Mouse (Mus musculus) midbrain, embryonic 13.5 days (tissue): ENCODE measurements around the gene Ppp1r14a. TPM values are rescaled to one million over a fixed set of nuclear protein-coding genes. Genes with fewer than 3 reads are reported as not detected.

Experiments
- ATAC-seq: fragments of 200-750 bp; cut with Nextera tagmentation; 2 replicates; pipeline ENCODE4 v1.8.0; 2017; ENCODE audit warnings: mild to moderate bottlenecking, moderate TSS enrichment, moderate library complexity
- H3K27ac ChIP-seq: fragments of 300-500 bp; sonication (generic); 2 replicates; pipeline ENCODE4 v1.5.1; 2015; ENCODE audit warnings: inconsistent platforms, mild to moderate bottlenecking, moderate library complexity
- H3K27me3 ChIP-seq: fragments of 300-500 bp; sonication (generic); 2 replicates; pipeline ENCODE4 v1.6.1; 2015; ENCODE audit warnings: mild to moderate bottlenecking, inconsistent platforms
- H3K36me3 ChIP-seq: fragments of 300-500 bp; sonication (generic); 2 replicates; pipeline ENCODE4 v1.6.1; 2015; ENCODE audit warnings: mild to moderate bottlenecking, inconsistent platforms
- H3K4me1 ChIP-seq: fragments of 300-500 bp; sonication (generic); replicated peaks from 2 replicates; pipeline ENCODE4 v1.6.1; 2015; ENCODE audit warnings: inconsistent platforms
- H3K4me2 ChIP-seq: fragments of 300-500 bp; sonication (generic); replicated peaks from 2 replicates; pipeline ENCODE4 v1.6.1; 2015; ENCODE audit warnings: moderate library complexity, mild to moderate bottlenecking, inconsistent platforms
- H3K4me3 ChIP-seq: fragments of 300-500 bp; sonication (generic); replicated peaks from 2 replicates; pipeline ENCODE4 v1.5.1; 2015; ENCODE audit warnings: mild to moderate bottlenecking, inconsistent platforms
- H3K9ac ChIP-seq: fragments of 300-500 bp; sonication (generic); replicated peaks from 2 replicates; pipeline ENCODE4 v1.6.1; 2015; ENCODE audit warnings: mild to moderate bottlenecking, inconsistent platforms
- H3K9me3 ChIP-seq: fragments of 300-500 bp; sonication (generic); 2 replicates; pipeline ENCODE4 v1.6.1; 2016; ENCODE audit warnings: mild to moderate bottlenecking, inconsistent platforms
- WGBS: fragments of 180-500 bp; shearing (Covaris S2); methylation state at CpG from one replicate; pipeline ENCODE4 v1.1.7; 2015; 5-methylcytosine and 5-hydroxymethylcytosine counted together
- polyA plus RNA-seq: library from polyadenylated mRNA; unstranded; fragments of >200 nt; fragmentation: Nextera tagmentation; extraction: Ambion mirVana; gene quantifications from 2 replicates; pipeline ENCODE4 v1.2.1, GENCODE M21; 2015

Ppp1r14a gene
- 7.9 and 8.1 TPM in 2 replicates for polyA plus RNA-seq

GRCm38 (mm10) chr7:29288942-29289638 lies at the start of gene Ppp1r14a:
Ppp1r14a (plus strand) TSS chr7:29289308.
- WGBS, result 1% methylated on average over 59 of the region's 59 CpGs
- H3K9ac ChIP-seq, result peak within 1 kb of the TSS; percentile 67
- peak within 1 kb of the TSS; percentile 49 for H3K4me3 ChIP-seq
- peaks cover 48% of the 10 kb centered on the region for H3K4me1 ChIP-seq
- H3K36me3 ChIP-seq, result no peaks in the 10 kb centered on the region
- peaks cover 16% of the 10 kb centered on the region for H3K27me3 ChIP-seq
- peak within 1 kb of the TSS; percentile 95 for H3K4me2 ChIP-seq
- H3K9me3 ChIP-seq, result no peaks in the 10 kb centered on the region
- peak; percentile 41 for ATAC-seq
- H3K27ac ChIP-seq, result no peak within 1 kb of the TSS

- H3K27me3 ChIP-seq, result peaks cover 26% of the 10 kb centered on the region
- H3K4me2 ChIP-seq, result no peak overlapping the region
- H3K9me3 ChIP-seq, result no peaks in the 10 kb centered on the region
- no peak overlapping the region for H3K4me3 ChIP-seq
- WGBS, result 87% methylated on average over 7 of the region's 7 CpGs
- no peak overlapping the region for H3K9ac ChIP-seq
- H3K27ac ChIP-seq, result no peak overlapping the region
- H3K36me3 ChIP-seq, result peaks cover 24% of the 10 kb centered on the region
- ATAC-seq, result no peak
- H3K4me1 ChIP-seq, result peaks cover 10% of the 10 kb centered on the region
Measured at GRCm38 (mm10) chr7:29244732-29245416, 44.2 kb upstream of the Ppp1r14a start.

- WGBS, result 85% methylated on average over 5 of the region's 5 CpGs
- Histone ChIP-seq H3K27ac (no peak overlapping the region), H3K27me3 (peaks cover 26% of the 10 kb centered on the region), H3K4me3 (no peak overlapping the region), H3K9me3 (no peaks in the 10 kb centered on the region), H3K36me3 (peaks cover 24% of the 10 kb centered on the region), H3K9ac (no peak overlapping the region), H3K4me2 (no peak overlapping the region), H3K4me1 (peaks cover 10% of the 10 kb centered on the region)
- no peak for ATAC-seq
Measured at GRCm38 (mm10) chr7:29246015-29246414, 43.1 kb upstream of the Ppp1r14a start.

- 87% methylated on average over 21 of the region's 21 CpGs for WGBS
- peaks cover 24% of the 10 kb centered on the region for H3K36me3 ChIP-seq
- ATAC-seq, result no peak
- peaks cover 10% of the 10 kb centered on the region for H3K4me1 ChIP-seq
- no peaks in the 10 kb centered on the region for H3K9me3 ChIP-seq
- no peak overlapping the region for H3K9ac ChIP-seq
- H3K4me2 ChIP-seq, result no peak overlapping the region
- no peak overlapping the region for H3K4me3 ChIP-seq
- H3K27ac ChIP-seq, result no peak overlapping the region
- peaks cover 26% of the 10 kb centered on the region for H3K27me3 ChIP-seq
Measured at GRCm38 (mm10) chr7:29246619-29247313, 42.3 kb upstream of the Ppp1r14a start.

GRCm38 (mm10) chr7:29247314-29247700 lies 41.8 kb upstream of the Ppp1r14a start:
- no peak overlapping the region for H3K9ac ChIP-seq
- H3K9me3 ChIP-seq, result no peaks in the 10 kb centered on the region
- 28% methylated on average over 16 of the region's 16 CpGs for WGBS
- peaks cover 10% of the 10 kb centered on the region for H3K4me1 ChIP-seq
- H3K4me3 ChIP-seq, result peak overlapping the region; percentile 12; the same call in 1 of the 2 replicates
- H3K4me2 ChIP-seq, result peak overlapping the region; percentile 45
- no peak overlapping the region for H3K27ac ChIP-seq
- H3K27me3 ChIP-seq, result peaks cover 26% of the 10 kb centered on the region
- peaks cover 24% of the 10 kb centered on the region for H3K36me3 ChIP-seq
- peak; percentile 66 for ATAC-seq

GRCm38 (mm10) chr7:29247706-29248105 lies 41.4 kb upstream of the Ppp1r14a start:
- H3K4me3 ChIP-seq, result peak overlapping the region; percentile 12
- ATAC-seq, result no peak
- peaks cover 10% of the 10 kb centered on the region for H3K4me1 ChIP-seq
- H3K9me3 ChIP-seq, result no peaks in the 10 kb centered on the region
- 12% methylated on average over 19 of the region's 19 CpGs for WGBS
- peaks cover 24% of the 10 kb centered on the region for H3K36me3 ChIP-seq
- H3K9ac ChIP-seq, result peak overlapping the region; percentile 41; the same call in 1 of the 2 replicates
- no peak overlapping the region for H3K27ac ChIP-seq
- H3K27me3 ChIP-seq, result peaks cover 26% of the 10 kb centered on the region
- H3K4me2 ChIP-seq, result peak overlapping the region; percentile 45

GRCm38 (mm10) chr7:29248261-29248841 lies 40.8 kb upstream of the Ppp1r14a start, which contains the start of gene 2200002D01Rik:
2200002D01Rik (minus strand) TSS chr7:29248466.
- 11% methylated on average over 20 of the region's 20 CpGs for WGBS
- H3K9ac ChIP-seq, result peak within 1 kb of the TSS; percentile 41; the same call in 1 of the 2 replicates
- no peaks in the 10 kb centered on the region for H3K9me3 ChIP-seq
- H3K4me3 ChIP-seq, result peak within 1 kb of the TSS; percentile 12
- no peak within 1 kb of the TSS for H3K27ac ChIP-seq
- no peak for ATAC-seq
- H3K4me1 ChIP-seq, result peaks cover 10% of the 10 kb centered on the region
- H3K27me3 ChIP-seq, result peaks cover 26% of the 10 kb centered on the region
- peaks cover 24% of the 10 kb centered on the region for H3K36me3 ChIP-seq
- peak within 1 kb of the TSS; percentile 45 for H3K4me2 ChIP-seq

- Histone ChIP-seq H3K27me3 (peaks cover 26% of the 10 kb centered on the region), H3K4me3 (no peak overlapping the region), H3K9me3 (no peaks in the 10 kb centered on the region), H3K4me2 (no peak overlapping the region), H3K4me1 (peaks cover 10% of the 10 kb centered on the region), H3K36me3 (0 out of 2 replicates have a peak, but pooled peaks cover 1% of the 10 kb centered on the region), H3K27ac (no peak overlapping the region), H3K9ac (no peak overlapping the region)
- no peak for ATAC-seq
- WGBS, result 89% methylated on average over 3 of the region's 3 CpGs
Measured at GRCm38 (mm10) chr7:29251166-29251565, 37.9 kb upstream of the Ppp1r14a start.

GRCm38 (mm10) chr7:29253842-29254241 lies 35.3 kb upstream of the Ppp1r14a start:
- Histone ChIP-seq H3K4me2 (no peak overlapping the region), H3K4me1 (no peaks in the 10 kb centered on the region), H3K9me3 (no peaks in the 10 kb centered on the region), H3K4me3 (no peak overlapping the region), H3K9ac (no peak overlapping the region), H3K27ac (no peak overlapping the region), H3K27me3 (peaks cover 5% of the 10 kb centered on the region), H3K36me3 (no peaks in the 10 kb centered on the region)
- WGBS, result 57% methylated on average over 5 of the region's 5 CpGs
- no peak for ATAC-seq

- Histone ChIP-seq H3K4me2 (no peak overlapping the region), H3K27me3 (no peaks in the 10 kb centered on the region), H3K36me3 (no peaks in the 10 kb centered on the region), H3K27ac (no peak overlapping the region), H3K4me3 (no peak overlapping the region), H3K9ac (no peak overlapping the region), H3K4me1 (peaks cover 11% of the 10 kb centered on the region), H3K9me3 (no peaks in the 10 kb centered on the region)
- 80% methylated on average over 4 of the region's 4 CpGs for WGBS
- no peak for ATAC-seq
Measured at GRCm38 (mm10) chr7:29255875-29256274, 33.2 kb upstream of the Ppp1r14a start.

GRCm38 (mm10) chr7:29257368-29257767 lies 31.7 kb upstream of the Ppp1r14a start:
- 84% methylated on average over 1 of the region's 1 CpGs for WGBS
- Histone ChIP-seq H3K4me2 (no peak overlapping the region), H3K27ac (no peak overlapping the region)

More at GRCm38 (mm10) chr7:29257368-29257767, 31.7 kb upstream of the Ppp1r14a start:
- no peak for ATAC-seq
- Histone ChIP-seq H3K36me3 (no peaks in the 10 kb centered on the region), H3K27me3 (no peaks in the 10 kb centered on the region), H3K4me3 (no peak overlapping the region), H3K9me3 (no peaks in the 10 kb centered on the region), H3K9ac (no peak overlapping the region), H3K4me1 (peaks cover 11% of the 10 kb centered on the region)
